Mouse (Mus musculus) adrenal gland, adult (tissue): Measurements from ENCODE around the gene Cox10.

ENCODE experiments used
- DNase-seq, 2 experiments: peaks; one replicate each; pipeline ENCODE4 v3.0.0; 2022 to 2023; ENCODE audit warnings: low spot score in 1 of 2; ENCODE audit not compliant: inconsistent age in 2 of 2

The Cox10 gene

DNA sequence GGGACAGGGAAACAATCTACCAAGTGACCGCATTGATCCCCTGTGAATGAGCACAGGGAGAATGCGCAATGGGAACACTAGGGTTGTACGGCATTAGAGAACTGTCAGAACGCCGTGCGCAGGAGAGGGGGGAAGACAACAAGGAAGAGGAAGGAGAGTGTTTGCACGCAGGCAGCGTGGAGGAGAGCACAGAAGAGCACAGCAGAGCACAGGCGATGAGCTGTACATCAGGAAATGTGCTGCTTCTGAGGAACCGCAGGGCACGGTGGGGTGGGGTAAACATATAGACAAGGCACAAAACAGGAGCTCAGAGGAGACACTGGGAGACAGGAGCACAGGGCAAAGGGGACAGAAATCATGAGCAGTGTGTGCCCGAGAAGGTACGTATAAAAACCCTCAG is 31.8 kb downstream of the Cox10 start:
- no peak for DNase-seq

DNA sequence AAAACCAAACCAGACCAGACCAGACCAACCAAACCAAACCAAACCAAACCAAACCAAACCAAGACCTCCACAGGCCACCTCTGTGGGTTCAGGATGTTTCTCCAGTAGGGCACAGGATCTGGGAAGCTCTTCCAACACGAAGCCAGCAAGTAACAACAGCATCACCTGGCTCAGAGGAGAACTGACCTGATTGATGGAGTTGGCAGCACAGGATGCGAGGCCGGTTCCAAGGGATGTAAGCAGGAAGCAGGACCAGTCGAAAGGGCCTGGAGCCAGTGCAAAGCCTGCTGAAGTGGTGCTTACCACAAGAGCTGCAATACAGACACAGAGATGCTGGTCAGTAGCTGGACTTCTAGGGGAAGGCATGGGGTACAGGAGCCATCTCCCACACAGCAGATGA is 34.2 kb downstream of the Cox10 start:
- DNase-seq, result no peak

DNA sequence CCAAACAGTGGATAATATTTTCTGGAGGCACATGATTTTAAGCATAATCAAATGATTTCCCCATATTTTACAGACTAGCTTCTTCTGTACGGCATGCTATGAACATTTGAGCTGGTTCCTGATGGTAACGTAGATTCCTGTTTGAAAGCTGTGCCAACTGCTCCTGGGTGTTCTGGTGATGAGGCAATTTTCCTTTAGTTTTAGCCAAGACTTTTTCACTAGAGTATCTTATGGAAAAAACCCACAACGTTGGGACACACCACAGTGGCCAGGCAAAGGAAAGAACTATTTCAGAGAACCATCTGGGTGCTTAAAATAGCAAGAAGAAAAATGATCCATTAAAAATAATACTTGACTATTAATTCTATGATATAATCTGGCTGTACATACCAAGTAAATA is 35.2 kb downstream of the Cox10 start:
- no peak for DNase-seq

DNA sequence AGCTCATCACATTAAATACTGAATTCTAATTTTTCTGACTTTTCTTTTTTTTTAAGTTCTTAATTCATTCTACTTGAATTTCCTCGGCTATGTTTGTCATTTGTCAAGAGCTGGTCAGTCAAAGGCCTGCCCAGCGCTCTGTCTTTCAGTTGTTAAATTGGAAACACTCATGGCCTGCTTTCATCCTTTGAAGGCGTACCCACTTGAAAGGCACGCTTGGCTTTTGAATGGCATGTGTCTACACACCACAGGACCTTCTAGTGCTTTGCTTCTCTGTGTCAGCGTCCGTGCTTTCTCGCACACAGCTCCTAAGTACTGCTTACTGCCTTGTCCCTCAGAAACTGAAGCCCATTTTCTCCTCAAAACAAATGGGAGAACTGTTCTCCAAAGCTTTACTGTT is 38.0 kb downstream of the Cox10 start:
- no peak for DNase-seq

DNA sequence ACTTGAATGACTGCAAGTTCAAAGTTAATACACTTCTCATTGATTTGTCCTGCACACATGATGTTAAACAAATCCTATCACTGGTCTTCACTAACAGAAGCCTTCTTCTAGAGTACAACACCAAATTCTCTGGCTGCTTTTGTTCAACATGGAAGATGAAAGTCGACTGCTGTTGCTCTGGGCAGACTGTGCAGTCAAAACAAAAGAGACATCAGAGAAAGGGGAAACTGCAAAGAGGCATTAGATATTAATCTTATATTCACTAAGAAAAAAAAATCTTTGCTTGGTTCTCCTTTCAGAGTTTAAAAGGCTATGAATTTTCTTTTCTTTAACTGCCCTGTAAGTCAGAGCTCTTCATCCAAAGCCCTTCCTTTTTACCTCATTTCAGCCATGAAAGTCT is 39.7 kb downstream of the Cox10 start:
- DNase-seq, result no peak

DNA sequence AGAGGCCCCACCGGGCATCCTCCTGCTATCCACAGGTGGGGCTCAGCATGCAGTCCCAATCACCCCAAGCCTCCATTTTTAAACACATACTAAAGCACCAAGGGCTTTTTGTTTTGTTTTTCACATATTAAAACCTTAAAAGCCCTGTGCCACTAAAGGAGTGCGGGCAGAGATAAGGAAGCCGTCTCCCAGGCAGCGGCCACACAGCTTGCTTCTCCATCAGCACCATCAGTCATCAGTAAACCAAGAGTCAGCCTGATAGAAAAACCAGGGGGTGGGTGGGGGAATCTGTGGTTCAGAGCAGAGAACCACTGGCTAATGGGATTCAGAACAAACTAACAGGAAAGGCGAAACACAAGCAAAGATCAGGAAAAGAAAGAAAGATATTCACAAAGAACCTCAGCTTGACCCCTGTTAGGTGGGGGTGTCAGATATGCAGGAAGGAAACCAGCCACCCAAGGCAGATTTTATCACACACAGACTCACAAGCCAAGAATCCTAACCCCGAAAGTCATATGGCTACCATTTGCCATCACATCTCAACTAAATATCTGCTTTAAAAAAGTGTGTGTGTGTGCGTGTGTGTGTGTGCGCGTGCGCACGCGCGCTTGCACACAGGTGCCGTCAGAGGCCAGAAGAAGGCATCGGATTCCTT is 41.7 kb downstream of the Cox10 start:
- DNase-seq, result no peak

DNA sequence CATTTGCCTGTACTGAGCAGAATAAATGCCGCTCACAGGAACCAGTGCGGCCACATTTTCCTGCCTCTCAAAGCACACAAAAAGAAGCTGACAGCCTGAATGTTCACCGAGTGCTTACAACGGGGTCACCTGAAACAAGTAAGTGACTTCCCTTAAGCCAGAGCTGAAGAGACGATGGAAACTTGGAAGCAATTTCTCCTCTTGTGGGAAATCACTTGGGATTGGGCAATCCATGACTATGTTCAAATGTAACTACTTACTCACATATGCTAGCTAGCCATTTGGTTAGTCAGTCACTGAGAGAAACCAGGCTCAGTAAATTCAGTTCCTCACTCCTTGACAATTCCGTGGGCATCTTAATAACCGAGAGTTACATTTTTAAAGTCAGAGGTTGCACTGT is 43.0 kb downstream of the Cox10 start:
- no peak for DNase-seq

DNA sequence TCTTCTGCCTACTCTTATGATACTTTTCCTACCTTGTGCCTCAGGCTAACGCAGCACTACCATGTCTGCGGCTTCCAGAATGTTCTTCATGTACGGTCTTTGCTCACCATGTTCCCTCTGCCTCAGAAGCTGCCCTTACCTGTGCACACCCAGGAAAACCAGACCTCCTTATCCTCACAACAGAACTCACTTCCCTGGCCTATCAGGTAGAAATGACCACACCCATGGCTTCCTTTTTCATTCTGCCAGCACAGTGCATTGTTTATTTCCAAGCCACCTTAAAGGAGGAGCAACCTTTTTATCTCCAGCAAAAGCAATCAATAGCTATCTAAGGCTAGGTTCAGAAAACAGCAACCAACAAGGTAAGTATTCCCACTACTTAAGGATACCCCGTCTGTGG is 43.6 kb downstream of the Cox10 start:
- DNase-seq, result no peak

DNA sequence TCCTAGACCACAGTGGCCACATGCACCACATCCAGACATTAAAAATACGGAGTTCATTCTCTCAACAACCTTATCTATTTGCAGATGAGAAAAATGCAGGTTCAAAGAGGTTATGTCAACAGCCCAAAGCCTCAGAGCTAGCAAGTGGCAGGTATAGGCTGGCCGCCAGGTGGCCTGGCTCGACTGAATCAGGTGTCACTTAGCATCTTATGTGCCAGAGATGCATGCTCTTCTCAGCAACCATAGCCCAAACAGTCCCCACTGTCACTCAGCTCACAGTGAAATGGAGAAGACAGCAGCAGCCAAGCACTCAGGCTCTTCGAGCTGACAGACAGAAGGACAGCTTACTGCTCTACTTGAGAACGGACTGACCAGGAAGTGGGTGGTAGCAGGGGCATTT is 44.6 kb downstream of the Cox10 start:
- DNase-seq, result no peak

DNA sequence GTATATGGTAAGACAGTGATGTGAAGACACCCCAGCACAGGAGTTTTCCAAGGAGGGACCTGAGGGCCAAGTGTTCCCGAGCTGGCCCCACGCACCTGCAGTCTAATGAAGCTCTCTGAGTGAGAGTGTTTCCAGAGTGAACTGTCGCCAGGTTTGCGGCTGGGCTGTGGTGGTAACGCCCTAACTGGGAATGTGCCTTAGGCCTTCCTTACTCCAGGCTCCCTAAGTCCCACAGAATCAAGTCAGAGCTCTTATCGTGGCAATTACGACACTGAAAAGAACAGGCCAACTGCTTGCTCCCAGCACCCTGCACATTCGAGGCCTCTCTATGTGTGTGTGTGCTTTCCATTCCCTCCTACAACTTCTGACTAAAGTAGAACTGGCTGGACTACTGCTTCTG is 51.8 kb downstream of the Cox10 start:
- DNase-seq, result no peak

DNA sequence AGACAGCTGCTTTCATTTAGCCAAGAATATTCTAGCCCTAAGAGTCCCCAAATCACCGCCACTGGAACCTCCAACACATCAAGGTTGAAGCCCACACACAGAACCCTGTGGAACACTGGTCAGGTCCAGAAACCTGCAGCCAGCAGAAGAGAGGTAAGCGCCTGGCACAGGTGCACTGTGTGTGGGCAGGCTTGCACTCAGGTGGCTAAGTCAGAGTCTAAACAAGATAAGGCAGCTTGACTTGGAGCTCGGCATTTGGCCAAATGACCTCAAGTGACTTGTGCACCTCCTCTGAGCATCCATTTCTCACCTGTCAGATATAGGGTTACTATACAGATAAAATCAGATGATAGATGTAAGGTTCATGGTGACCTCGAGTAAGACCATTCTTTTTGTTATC is 53.4 kb downstream of the Cox10 start:
- DNase-seq, result no peak

DNA sequence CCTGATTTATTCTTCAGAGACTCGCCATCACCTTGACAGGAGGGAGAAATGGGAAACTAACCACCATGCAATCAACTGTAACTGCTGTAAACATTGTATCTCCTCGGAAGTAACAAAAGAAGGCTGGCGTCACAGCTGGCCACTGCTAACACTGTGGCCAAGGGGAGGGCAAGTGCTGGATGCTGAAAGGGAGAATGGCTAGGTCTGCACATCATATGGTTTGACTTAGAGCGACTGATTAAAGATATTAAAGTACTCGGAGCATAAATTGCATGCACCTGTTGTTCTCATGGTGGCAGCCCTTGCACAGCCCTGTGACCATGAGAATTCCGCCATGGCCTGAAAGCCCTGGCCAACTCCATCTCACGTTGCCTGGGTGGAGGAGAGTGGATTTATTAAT is 54.7 kb downstream of the Cox10 start:
- no peak for DNase-seq

DNA sequence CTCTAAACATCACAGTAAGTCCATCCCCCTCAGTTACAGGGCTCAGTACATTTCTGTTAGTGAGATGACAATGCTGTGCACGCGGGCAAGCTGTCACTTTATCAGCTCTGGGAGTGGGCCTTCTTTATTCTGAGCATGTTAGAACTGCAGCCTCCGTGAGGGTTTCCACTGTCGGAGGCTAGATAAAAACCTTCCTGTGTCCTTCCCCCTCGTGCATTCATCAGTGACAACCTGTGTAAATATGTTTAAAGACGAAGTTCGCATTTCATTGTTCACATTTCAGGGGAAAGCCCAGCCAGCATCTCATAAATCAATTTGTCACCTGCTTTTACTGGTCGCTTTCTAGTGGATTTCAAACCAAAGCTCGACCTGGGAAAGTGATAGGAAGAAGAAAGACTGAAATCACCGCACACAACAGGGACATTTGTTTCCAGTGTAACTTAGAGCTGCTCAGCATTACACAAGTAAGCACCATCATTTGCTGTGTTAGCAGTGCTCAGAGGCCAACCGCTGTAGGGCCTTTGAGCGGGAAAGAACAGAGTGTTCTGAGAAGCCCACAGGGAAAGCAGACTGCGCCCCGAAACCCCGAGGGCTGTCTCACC is 55.8 kb downstream of the Cox10 start:
- DNase-seq, result no peak

DNA sequence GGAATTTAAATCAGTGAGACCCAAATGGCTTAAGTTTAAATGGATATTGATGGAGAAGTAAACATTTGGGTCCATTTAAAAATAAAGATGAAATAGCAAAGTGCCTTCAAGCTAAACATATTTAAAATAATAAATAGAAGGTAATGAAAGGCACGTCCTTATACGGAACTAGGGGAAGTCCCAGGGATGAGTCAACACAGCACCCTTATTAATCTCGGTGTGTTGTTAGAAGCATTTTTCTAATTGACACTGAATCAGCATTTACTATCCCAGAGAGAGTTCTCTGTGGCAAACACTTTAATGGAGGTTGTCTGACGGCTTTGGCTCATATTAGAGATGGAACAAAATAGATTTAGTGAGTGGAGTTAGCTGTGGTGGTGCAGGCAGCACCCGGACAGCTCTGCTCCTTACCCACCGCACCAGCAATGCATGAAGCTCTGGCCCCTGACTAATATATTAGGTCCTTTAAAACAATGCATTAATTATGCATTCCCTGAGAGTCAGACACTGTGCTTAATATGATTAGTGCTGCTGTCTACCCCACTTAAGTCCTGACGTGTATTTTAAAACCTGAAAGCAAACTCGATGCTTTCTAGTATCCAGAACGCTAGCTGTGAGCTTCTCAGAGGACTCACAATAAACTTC is 56.7 kb downstream of the Cox10 start:
- no peak for DNase-seq

DNA sequence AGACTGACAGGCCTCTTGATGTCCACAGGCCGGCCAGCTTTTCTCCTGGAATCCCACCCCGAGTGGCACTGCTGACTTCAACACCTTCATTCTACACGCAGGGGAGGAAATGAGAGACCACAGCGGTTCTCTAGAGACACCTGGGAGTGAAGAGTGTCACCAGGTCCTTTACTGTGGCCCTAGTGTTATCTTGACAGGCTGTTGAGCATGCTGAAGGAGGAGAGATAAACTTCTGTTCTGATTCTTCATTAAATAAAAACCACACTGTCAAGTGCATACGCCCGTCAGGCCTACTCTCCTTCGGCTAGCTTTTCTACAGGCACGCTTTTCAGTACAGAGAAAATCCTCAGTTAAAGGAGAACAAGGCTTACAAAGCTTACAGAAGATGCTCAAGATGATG is 60.0 kb downstream of the Cox10 start:
- DNase-seq, result no peak

DNA sequence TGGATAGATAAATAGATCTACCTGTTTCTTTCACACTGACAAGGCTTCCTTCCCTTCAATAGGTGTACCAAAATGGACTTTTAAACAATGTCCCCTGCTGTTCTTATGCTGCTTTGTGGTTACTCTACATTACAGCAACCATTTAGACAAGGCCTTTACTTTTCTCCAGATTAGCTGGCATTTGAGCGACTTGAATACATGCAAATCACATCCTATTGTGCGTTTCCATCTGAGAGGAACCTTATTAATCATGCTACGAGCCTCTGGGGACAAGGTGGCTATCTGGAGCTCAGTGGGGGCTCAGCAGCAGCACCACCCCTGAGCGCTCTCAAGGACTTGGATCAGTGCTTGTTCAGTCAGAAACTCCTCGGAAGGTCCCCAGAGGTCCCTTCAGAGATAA is 61.1 kb downstream of the Cox10 start:
- no peak for DNase-seq

DNA sequence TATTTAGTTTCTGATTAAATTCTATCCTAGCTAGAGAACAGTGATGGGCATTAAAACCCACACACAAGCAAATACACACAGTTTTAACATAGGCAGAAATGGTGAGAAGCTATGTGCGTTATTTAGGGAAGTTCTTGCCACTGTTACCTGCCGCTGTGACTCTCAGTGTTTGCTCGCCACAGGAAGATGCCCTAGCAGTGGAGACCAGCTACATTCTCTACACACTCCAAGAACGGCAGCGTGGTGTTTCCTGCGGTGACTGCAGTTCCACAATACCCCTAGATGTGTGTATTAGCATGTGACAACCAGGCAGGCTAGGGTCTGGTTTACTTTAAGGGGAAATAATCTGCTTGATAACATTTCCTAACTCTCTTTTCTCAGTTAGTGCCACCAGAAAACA is 64.0 kb downstream of the Cox10 start:
- DNase-seq, result no peak

DNA sequence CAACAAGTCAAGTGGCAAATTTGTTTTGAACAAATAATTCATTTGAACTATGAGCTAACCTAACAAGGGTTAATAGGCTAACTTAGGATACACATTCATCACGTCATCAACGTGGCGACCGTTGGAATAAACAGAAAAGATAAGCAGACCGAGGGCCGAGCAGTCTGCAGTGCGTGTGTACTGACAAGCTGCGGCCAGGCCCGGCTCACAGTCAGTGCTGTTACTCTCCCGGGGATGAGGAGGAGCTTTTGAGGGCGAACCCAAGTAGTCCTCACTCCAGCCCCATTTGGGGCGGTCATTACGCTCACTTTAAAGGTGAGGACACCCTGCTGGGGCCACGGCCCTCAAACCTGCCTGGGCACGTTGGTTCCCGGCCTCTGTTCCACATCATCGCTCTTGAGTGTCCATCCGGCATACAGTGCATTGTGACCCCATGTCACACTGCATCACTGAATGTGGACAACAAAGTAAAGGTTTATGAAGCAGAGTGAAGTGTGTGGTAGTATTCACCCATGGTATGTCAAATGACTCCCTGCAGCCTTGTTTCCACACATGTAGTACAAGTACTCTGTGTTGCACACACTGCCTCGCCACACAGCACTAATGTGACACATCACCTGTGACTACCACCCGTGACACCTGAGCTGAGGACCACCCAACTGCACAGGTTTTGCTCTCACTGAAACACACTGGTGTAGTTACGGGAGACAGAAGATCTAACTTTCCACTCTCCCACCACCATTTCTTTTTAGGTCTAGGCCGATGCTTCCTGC is 68.4 kb downstream of the Cox10 start:
- no peak for DNase-seq

DNA sequence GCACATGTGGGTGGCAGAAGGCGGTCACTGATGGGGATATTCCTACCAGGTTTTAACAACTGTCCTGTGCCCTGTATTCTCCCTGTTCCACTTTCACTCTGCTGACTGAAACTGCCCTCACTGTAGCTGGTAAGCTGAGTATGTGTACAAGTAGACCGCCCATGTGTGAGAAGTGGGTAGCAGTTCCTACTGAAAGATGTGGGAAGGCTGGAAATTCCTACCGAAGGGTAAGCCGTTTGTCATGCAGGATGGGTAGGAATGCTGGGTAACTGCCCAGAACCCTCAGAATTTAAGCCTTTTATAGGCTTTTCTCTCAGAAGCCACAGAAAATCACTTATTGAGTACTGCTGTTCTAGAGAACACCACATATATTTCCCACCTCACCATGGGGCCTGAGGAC is 75.1 kb downstream of the Cox10 start:
- DNase-seq, result no peak

DNA sequence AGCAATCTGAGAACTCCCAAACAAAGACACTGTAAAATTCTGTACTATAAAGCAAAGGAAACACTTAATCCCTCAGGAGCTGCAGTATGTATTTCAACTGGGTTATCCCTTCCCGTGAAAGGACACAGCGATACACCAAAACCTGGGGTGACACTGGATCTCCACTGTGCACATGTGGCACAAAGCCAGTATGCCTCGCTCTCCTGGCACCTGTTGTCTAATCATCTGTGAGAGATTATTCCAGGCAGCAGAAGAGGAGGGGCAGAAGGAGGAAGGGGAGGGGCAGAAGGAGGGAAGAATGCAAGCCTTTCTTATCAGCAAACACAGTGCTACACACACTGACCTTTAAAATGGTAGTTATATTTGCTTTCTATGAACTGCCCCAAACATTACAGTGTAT is 75.8 kb downstream of the Cox10 start:
- DNase-seq, result no peak

DNA sequence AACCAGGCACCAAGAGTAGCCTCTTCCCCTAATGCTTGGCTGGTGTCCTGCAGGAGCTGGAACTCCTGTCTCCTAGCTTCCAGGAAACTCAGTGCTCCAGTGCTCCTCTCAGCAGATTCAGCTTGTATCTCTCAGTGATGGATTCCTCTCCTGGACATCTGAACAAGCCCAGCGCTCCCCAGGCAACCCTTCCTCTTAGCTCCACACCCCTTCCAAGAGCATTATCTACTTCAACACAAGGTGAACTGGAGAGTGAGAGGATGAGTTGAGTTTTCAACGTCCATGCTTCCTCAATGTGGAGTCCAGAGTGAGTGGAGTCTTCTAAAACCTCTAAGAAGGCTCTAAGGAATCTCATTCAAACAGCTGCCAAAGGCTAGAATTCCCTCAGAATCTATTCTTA is 76.6 kb downstream of the Cox10 start:
- DNase-seq, result no peak

DNA sequence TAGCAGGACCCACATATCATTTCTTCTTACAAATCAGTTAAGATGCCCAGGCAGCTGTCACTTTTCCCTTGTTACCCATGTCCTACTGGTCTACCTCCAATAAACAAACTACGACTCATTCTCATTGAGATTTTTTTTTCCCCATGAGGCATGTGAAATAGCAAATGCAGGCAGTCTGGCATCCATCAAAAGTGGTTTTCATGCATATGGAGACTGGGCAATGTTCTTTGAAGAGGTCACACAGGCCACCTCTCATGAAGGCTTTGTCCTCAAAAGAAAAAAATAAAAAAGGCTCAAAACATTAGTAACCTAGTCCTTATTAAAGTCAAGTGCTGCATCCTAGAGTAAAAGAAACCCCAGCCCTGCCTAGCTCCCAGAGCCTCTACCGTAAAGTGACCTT is 78.2 kb downstream of the Cox10 start:
- DNase-seq, result no peak
